Mouse (Mus musculus) heart, adult 10 weeks (tissue): ENCODE data around the gene Med19. TPM values are rescaled to one million over a fixed set of nuclear protein-coding genes. Genes with fewer than 3 reads are reported as not detected.

Source experiments
- polyA plus RNA-seq: library from polyadenylated mRNA; stranded (reverse); fragments of 350-450 nt; fragmentation: Illumina TruSeq; extraction: RNeasy Lipid Tissue Mini Kit (QIAGEN cat#74804); gene quantifications from one replicate; pipeline ENCODE4 v1.2.3, GENCODE M21; 2014; ENCODE audit warnings: low read depth, low replicate concordance

The Med19 gene
- 15.4 TPM for polyA plus RNA-seq

GRCm38 (mm10) chr2:84677968-84678880, at the start of gene Med19, which contains the start of gene Gm28635:
Med19 (plus strand) TSS chr2:84678402.
Gm28635 (minus strand) TSS chr2:84678041.

DNA sequence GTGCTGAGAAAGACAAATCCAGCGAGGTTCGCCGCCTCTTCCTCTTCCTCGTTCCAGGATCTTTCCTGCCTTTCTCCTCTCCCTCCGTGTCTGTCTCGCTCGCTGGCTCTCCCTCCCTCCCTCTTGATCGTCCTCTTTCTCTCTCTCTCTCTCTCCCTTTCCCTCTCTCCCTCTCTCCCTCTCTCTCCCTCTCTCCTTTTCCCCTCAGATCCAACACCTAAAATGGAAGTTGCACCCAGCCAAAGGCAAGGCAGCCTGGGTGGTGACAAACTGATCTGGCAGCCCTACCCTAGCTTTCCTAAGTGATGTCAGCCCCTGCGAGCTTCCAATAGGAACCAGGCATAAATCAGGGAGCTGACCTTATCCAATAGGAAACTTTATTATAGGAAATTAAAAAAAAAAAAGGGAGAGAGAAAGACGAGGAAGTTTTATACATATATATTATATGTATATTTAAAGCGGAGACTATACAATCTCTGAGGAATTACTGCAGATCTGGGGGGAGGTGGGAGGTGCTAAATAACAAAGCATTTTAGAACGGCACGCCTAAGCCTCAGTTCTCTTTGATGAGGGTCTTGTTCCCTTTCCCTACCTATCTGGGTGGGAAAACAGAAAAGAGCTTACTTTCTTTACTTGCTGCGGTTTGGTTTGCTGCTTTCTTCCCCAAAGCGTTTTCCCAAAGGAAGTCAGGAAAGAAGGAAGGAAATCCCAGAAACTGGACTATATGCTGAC, 27.6 kb upstream of the Med19 start, which contains the start of gene Ctnnd1:
TSS of gene Ctnnd1 (minus strand) at position 302 of the 732 bp plus-strand sequence.

GRCm38 (mm10) chr2:84658806-84659205, 19.4 kb upstream of the Med19 start, which contains the start of gene Btbd18:
Btbd18 (plus strand) TSS chr2:84659079.

GRCm38 (mm10) chr2:84670569-84670933, 7.7 kb upstream of the Med19 start, which contains the start of gene Selenoh:
Selenoh (minus strand) TSS chr2:84670770.

DNA sequence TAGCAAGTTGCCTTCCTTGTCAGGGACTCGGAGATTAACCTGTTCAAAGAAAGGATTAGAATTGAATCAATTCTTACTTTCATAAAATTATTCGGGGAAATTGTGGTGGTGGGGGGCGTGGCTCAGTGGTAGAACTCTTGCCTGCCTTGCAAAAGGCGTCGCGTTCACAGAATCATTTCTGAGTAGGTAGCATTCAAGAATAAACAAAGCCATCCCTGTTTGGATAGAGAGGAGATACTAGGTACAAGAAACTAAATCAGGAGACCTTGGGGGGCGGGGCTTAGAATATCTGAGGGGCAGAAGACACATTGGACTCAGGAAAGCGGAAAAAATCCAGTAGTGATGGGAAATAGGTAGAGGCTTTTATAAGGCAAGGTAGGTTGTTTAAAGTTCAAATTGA, 814 bp downstream of the Med19 start, which contains the start of gene Tmx2:
TSS of gene Tmx2 (minus strand) at position 125 of the 400 bp plus-strand sequence.

GRCm38 (mm10) chr2:84714811-84715561, 36.8 kb downstream of the Med19 start, which contains the start of gene Zdhhc5:
Zdhhc5 (minus strand) TSS chr2:84715180.

GRCm38 (mm10) chr2:84727172-84727858, 49.1 kb downstream of the Med19 start, which contains the start of gene Clp1:
Clp1 (minus strand) TSS chr2:84727350.

GRCm38 (mm10) chr2:84733579-84734300, 55.5 kb downstream of the Med19 start, which contains the start of gene Ypel4:
Ypel4 (plus strand) TSS chr2:84734058.

Other genes starting within 250 kb of the Med19 start
- 96.4 TPM for gene Tfpi, start 201.6 kb upstream of the Med19 start, polyA plus RNA-seq
- gene Ctnnd1, start 27.6 kb upstream of the Med19 start, polyA plus RNA-seq, result 50.6 TPM
- not detected for gene Btbd18, start 19.3 kb upstream of the Med19 start, polyA plus RNA-seq
- gene Selenoh, start 7.6 kb upstream of the Med19 start, polyA plus RNA-seq, result 31.5 TPM
- gene Gm28635, start 361 bp upstream of the Med19 start, polyA plus RNA-seq, result not detected
- 102 TPM for gene Tmx2, start 738 bp downstream of the Med19 start, polyA plus RNA-seq
- gene Zdhhc5, start 36.8 kb downstream of the Med19 start, polyA plus RNA-seq, result 53.7 TPM
- 4.6 TPM for gene Clp1, start 48.9 kb downstream of the Med19 start, polyA plus RNA-seq
- gene Ypel4, start 55.7 kb downstream of the Med19 start, polyA plus RNA-seq, result 2.2 TPM
- gene Gm19426, start 65.3 kb downstream of the Med19 start, polyA plus RNA-seq, result 2.0 TPM
- gene Serping1, start 97.0 kb downstream of the Med19 start, polyA plus RNA-seq, result 157 TPM
- 20.4 TPM for gene Ube2l6, start 120.4 kb downstream of the Med19 start, polyA plus RNA-seq
- not detected for gene Smtnl1, start 144.2 kb downstream of the Med19 start, polyA plus RNA-seq
- gene Timm10, start 148.6 kb downstream of the Med19 start, polyA plus RNA-seq, result 113 TPM
- gene Slc43a1, start 160.4 kb downstream of the Med19 start, polyA plus RNA-seq, result 2.1 TPM
- 1.5 TPM for gene Rtn4rl2, start 208.3 kb downstream of the Med19 start, polyA plus RNA-seq